Mouse (Mus musculus) CH12.LX (cell line): Measurements from ENCODE around the gene Tex9. TPM values are rescaled to one million over a fixed set of nuclear protein-coding genes. Genes with fewer than 3 reads are reported as not detected.

Experiments used
- DNase-seq: peaks from one replicate; pipeline ENCODE4 v3.0.0-alpha.2; 2013; ENCODE audit errors: extremely low read depth
- H3K27ac ChIP-seq: 2 replicates; pipeline ENCODE4 v1.5.1; 2012; ENCODE audit warnings: low read depth, mild to moderate bottlenecking, control low read depth, moderate library complexity; ENCODE audit not compliant: insufficient read depth
- H3K27me3 ChIP-seq: replicated peaks from 2 replicates; pipeline ENCODE3; 2012; ENCODE audit warnings: inconsistent platforms
- H3K36me3 ChIP-seq, 2 experiments: replicated peaks in 1 of 2; 2 replicates each; pipeline versions ENCODE3 to v1.6.1; 2012; ENCODE audit warnings: inconsistent platforms in 1 of 2, low read length in 1 of 2, mild to moderate bottlenecking in 1 of 2, mixed read lengths in 1 of 2, moderate library complexity in 1 of 2; ENCODE audit not compliant: control insufficient read depth in 1 of 2, insufficient read depth in 1 of 2
- H3K4me1 ChIP-seq, 2 experiments: 2 replicates each; pipeline ENCODE4 v1.6.1; 2012; ENCODE audit warnings: inconsistent platforms in 1 of 2, moderate library complexity in 1 of 2; ENCODE audit not compliant: insufficient read depth in 2 of 2, control insufficient read depth in 1 of 2
- H3K4me2 ChIP-seq: 2 replicates; pipeline ENCODE4 v1.6.1; 2012; ENCODE audit warnings: low read depth, mild to moderate bottlenecking, control low read depth; ENCODE audit not compliant: poor library complexity, insufficient read depth, severe bottlenecking
- H3K4me3 ChIP-seq, 3 experiments: fragments of 150-350 bp in 1 of 3; sonication (generic) in 1 of 3; replicated peaks in 1 of 3; 2 replicates each; pipeline versions ENCODE3 to v1.5.1; 2011 to 2012; ENCODE audit warnings: low read depth in 2 of 3, low read length in 2 of 3, mild to moderate bottlenecking in 2 of 3, moderate library complexity in 2 of 3, control low read depth in 1 of 3, improper control_type of control experiment in 1 of 3, inconsistent platforms in 1 of 3, mixed read lengths in 1 of 3; ENCODE audit not compliant: poor library complexity in 1 of 3
- H3K79me2 ChIP-seq: replicated peaks from 2 replicates; pipeline ENCODE4 v1.6.1; 2012; ENCODE audit warnings: mild to moderate bottlenecking, moderate library complexity; ENCODE audit not compliant: control insufficient read depth, poor library complexity, insufficient read depth, severe bottlenecking; ENCODE audit errors: extremely low read depth
- H3K9ac ChIP-seq: 2 replicates; pipeline ENCODE4 v1.6.1; 2012; ENCODE audit warnings: low read depth, mild to moderate bottlenecking, control low read depth, moderate library complexity; ENCODE audit not compliant: insufficient read depth
- H3K9me3 ChIP-seq: replicated peaks from 2 replicates; pipeline ENCODE3; 2012; ENCODE audit warnings: low read length, inconsistent platforms, mixed read lengths
- BHLHE40 ChIP-seq: IDR thresholded peaks from 2 replicates; pipeline ENCODE4 v1.6.1; 2011; ENCODE audit warnings: mild to moderate bottlenecking, low read depth, low read length, improper control_type of control experiment
- CHD2 ChIP-seq: IDR thresholded peaks from 2 replicates; pipeline ENCODE4 v1.6.1; 2011; ENCODE audit warnings: low read length, improper control_type of control experiment
- CTCF ChIP-seq, 2 experiments: IDR thresholded peaks in 1 of 2; conservative IDR thresholded peaks in 1 of 2; 2 replicates each; pipeline ENCODE4 v1.5.1; 2011 to 2012; ENCODE audit warnings: low read depth in 2 of 2, low read length in 2 of 2, improper control_type of control experiment in 1 of 2, inconsistent platforms in 1 of 2, mild to moderate bottlenecking in 1 of 2, moderate library complexity in 1 of 2
- ELF1 ChIP-seq: IDR thresholded peaks from 2 replicates; pipeline ENCODE4 v1.6.1; 2014; ENCODE audit warnings: low read depth, mild to moderate bottlenecking, inconsistent platforms, low read length, improper control_type of control experiment
- EP300 ChIP-seq: IDR thresholded peaks from 2 replicates; pipeline ENCODE4 v1.6.1; 2011; ENCODE audit warnings: low read length, improper control_type of control experiment
- GABPA ChIP-seq: IDR thresholded peaks from 2 replicates; pipeline ENCODE4 v1.6.1; 2012; ENCODE audit warnings: low read depth, low read length, improper control_type of control experiment, inconsistent platforms; ENCODE audit not compliant: insufficient replicate concordance
- JUND ChIP-seq: conservative IDR thresholded peaks from 2 replicates; pipeline ENCODE4 v1.6.1; 2011; ENCODE audit warnings: low read depth, low read length, improper control_type of control experiment
- MEF2A ChIP-seq: IDR thresholded peaks from 2 replicates; pipeline ENCODE4 v1.6.1; 2014; ENCODE audit warnings: low read depth, mild to moderate bottlenecking, inconsistent platforms, low read length, improper control_type of control experiment, borderline replicate concordance
- MXI1 ChIP-seq: IDR thresholded peaks from 2 replicates; pipeline ENCODE4 v1.6.1; 2011; ENCODE audit warnings: mild to moderate bottlenecking, low read depth, low read length, improper control_type of control experiment
- NELFE ChIP-seq: IDR thresholded peaks from 2 replicates; pipeline ENCODE4 v1.6.1; 2011; ENCODE audit warnings: low read depth, low read length, improper control_type of control experiment
- NRF1 ChIP-seq: IDR thresholded peaks from 2 replicates; pipeline ENCODE4 v1.6.1; 2014; ENCODE audit warnings: low read depth, mild to moderate bottlenecking, inconsistent platforms, low read length, improper control_type of control experiment, moderate library complexity
- POLR2AphosphoS2 ChIP-seq: IDR thresholded peaks from 2 replicates; pipeline ENCODE4 v1.6.1; 2011; ENCODE audit warnings: low read depth, low read length, improper control_type of control experiment
- RAD21 ChIP-seq: IDR thresholded peaks from 2 replicates; pipeline ENCODE4 v1.6.1; 2011; ENCODE audit warnings: low read depth, mild to moderate bottlenecking, low read length, improper control_type of control experiment, moderate library complexity
- RCOR1 ChIP-seq: conservative IDR thresholded peaks from 2 replicates; pipeline ENCODE4 v1.6.1; 2012; ENCODE audit warnings: low read depth, mild to moderate bottlenecking, inconsistent platforms, low read length, improper control_type of control experiment
- SMC3 ChIP-seq: IDR thresholded peaks from 2 replicates; pipeline ENCODE4 v1.6.1; 2011; ENCODE audit warnings: low read depth, low read length, improper control_type of control experiment
- TCF12 ChIP-seq: IDR thresholded peaks from 2 replicates; pipeline ENCODE4 v1.6.1; 2014; ENCODE audit warnings: low read depth, mild to moderate bottlenecking, inconsistent platforms, low read length, improper control_type of control experiment
- UBTF ChIP-seq: IDR thresholded peaks from 2 replicates; pipeline ENCODE4 v1.6.1; 2012; ENCODE audit warnings: low read depth, mild to moderate bottlenecking, inconsistent platforms, low read length, improper control_type of control experiment, moderate library complexity
- USF1 ChIP-seq: IDR thresholded peaks from 2 replicates; pipeline ENCODE4 v1.6.1; 2014; ENCODE audit warnings: low read depth, mild to moderate bottlenecking, inconsistent platforms, low read length, improper control_type of control experiment
- USF2 ChIP-seq: conservative IDR thresholded peaks from 2 replicates; pipeline ENCODE4 v1.6.1; 2011; ENCODE audit warnings: low read depth, low read length, improper control_type of control experiment
- ZC3H11A ChIP-seq: IDR thresholded peaks from 2 replicates; pipeline ENCODE4 v1.6.1; 2012; ENCODE audit warnings: low read depth, mild to moderate bottlenecking, inconsistent platforms, low read length, improper control_type of control experiment
- dilution Hi-C: fragments of 300-500 bp; cut with MboI; formaldehyde crosslinking; loops from 2 replicates; pipeline ENCODE4 v1.14.3; 2020; ENCODE audit warnings: low sequenced_read_pairs; ENCODE audit not compliant: extremely low pct_unique_long_range_greater_than_20kb, extremely low pct_ligation_motif_present
- in situ Hi-C: fragments of 300-500 bp; cut with MboI; formaldehyde crosslinking; loops from 3 replicates; pipeline ENCODE4 v1.14.3; 2019; ENCODE audit warnings: low sequenced_read_pairs, low pct_ligation_motif_present, low pct_unique_long_range_greater_than_20kb, mixed read lengths
- polyA plus RNA-seq: library from polyadenylated mRNA; unstranded; fragments of >175 nt; gene quantifications from 2 replicates; pipeline ENCODE4 v1.2.1, GENCODE M21; 2012; ENCODE audit warnings: low read depth; ENCODE audit not compliant: insufficient read length
- total RNA-seq, 2 experiments: library from RNA; depleted of rRNA; stranded (reverse); fragments of 300-350 nt in 1 of 2; fragments of >200 nt in 1 of 2; gene quantifications; 2 replicates each; pipeline ENCODE4 v1.2.3; 2012 to 2014

Tex9 gene
- total and polyA plus RNA-seq, 3 experiments, result 12.1 to 27.4 (median 12.7) TPM

- H3K27me3 ChIP-seq, result no peaks in the 10 kb centered on the region
- no peaks in the 10 kb centered on the region for H3K9me3 ChIP-seq
- no peak overlapping the region for H3K9ac ChIP-seq
- DNase-seq, result no peak
- in situ Hi-C loops (no loop called here), dilution Hi-C loops (no loop called here)
- no peaks in the 10 kb centered on the region for H3K36me3 ChIP-seq
- H3K4me3 ChIP-seq, result no peak overlapping the region
- no peak overlapping the region for H3K4me2 ChIP-seq
- H3K27ac ChIP-seq, result no peak overlapping the region
- H3K79me2 ChIP-seq, result no peaks in the 10 kb centered on the region
- peaks cover 4 to 17% of the 10 kb centered on the region in 2 experiments; a peak in 3 of 4 replicates for H3K4me1 ChIP-seq
- no peak for TF ChIP-seq POLR2AphosphoS2
- no peak for TF ChIP-seq GABPA
- TF ChIP-seq TCF12, result no peak
- no peak for TF ChIP-seq USF2
- TF ChIP-seq SMC3, result peak; percentile 36; the same call in 1 of the 2 replicates
- TF ChIP-seq CHD2, result no peak
- no peak for TF ChIP-seq ELF1
- TF ChIP-seq NRF1, result no peak
- no peak for TF ChIP-seq UBTF
- peak; percentile 51 for TF ChIP-seq RAD21
- peak in 1 of 2 experiments; percentile 52; a peak in 2 of 4 replicates for TF ChIP-seq CTCF (conservative IDR thresholded peaks at IDR 0.05 in 1 of 2, IDR thresholded peaks at IDR 0.05 in 1 of 2; ENCODE audit: low read depth in 2 of 2, low read length in 2 of 2)
- TF ChIP-seq MXI1, result no peak
- TF ChIP-seq MEF2A, result no peak
- no peak for TF ChIP-seq EP300
Observed at GRCm38 (mm10) chr9:72411746-72412145, 80.3 kb downstream of the Tex9 start.

- DNase-seq, result peak; percentile 10
- Histone ChIP-seq H3K4me3 (no peak overlapping the region), H3K9me3 (no peaks in the 10 kb centered on the region), H3K4me2 (no peak overlapping the region; the same call in 1 of the 2 replicates), H3K9ac (no peak overlapping the region), H3K27me3 (no peaks in the 10 kb centered on the region), H3K79me2 (no peaks in the 10 kb centered on the region), H3K27ac (no peak overlapping the region), H3K4me1 (peaks cover 4 to 17% of the 10 kb centered on the region in 2 experiments; a peak in 3 of 4 replicates), H3K36me3 (no peaks in the 10 kb centered on the region)
- TF ChIP-seq ZC3H11A (no peak), TCF12 (no peak), RCOR1 (no peak), JUND (no peak), NELFE (no peak), USF1 (no peak), BHLHE40 (peak; percentile 59; the same call in 1 of the 2 replicates)
- dilution Hi-C loops (no loop called here), in situ Hi-C loops (loop anchor here (5.0 to 10.0 kb wide), 3 partner anchors 212 to 765 kb away; no protein-coding TSS in a partner anchor)
Observed at GRCm38 (mm10) chr9:72409381-72410225, 82.4 kb downstream of the Tex9 start.
